Mouse (Mus musculus): Measurements from ENCODE around the gene Gm10320.

Gene Gm10320

DNA sequence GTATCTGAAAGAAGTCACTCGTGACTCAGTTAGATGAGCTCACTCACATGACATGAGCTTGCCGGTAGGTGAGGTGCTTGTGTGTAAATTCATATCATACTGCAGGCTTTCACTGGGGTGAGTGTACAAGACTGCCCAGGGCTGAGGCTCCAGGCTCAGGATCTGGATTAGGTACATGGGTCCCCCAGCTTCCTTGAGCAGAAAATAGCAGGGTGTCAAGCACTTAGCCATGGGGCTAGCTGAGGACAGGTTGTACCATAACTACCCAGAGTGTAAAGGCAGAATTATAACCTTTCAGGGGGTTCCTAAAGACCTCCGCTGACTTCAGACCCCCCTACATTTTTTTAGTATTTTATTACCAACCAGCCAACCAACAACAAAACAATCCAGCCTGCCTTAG is at the start of gene Gm10320:
TSS of gene Gm10320 (minus strand) at position 93 of the 400 bp plus-strand sequence.
- CTCF ChIA-PET = no interaction called here

DNA sequence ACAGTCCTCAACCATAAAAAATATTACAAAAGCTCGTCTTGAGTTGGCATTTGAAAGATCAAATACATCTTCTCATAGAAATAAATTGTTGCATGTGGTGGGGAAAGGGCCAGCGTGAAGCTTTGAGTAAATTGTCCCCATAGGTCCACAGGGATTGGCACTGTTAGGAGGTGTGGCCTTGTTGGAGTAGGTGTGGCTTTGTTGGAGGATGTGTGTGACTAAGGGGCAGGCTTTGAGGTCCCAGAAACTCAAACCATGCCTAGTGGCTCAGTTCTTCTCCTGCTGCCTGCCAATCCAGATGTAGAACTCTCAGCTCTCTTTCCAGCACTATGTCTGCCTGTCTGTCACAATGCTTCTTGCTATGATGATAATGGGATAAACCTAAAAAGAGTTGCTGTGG is 49.8 kb upstream of the Gm10320 start:
- CTCF ChIA-PET = no interaction called here

DNA sequence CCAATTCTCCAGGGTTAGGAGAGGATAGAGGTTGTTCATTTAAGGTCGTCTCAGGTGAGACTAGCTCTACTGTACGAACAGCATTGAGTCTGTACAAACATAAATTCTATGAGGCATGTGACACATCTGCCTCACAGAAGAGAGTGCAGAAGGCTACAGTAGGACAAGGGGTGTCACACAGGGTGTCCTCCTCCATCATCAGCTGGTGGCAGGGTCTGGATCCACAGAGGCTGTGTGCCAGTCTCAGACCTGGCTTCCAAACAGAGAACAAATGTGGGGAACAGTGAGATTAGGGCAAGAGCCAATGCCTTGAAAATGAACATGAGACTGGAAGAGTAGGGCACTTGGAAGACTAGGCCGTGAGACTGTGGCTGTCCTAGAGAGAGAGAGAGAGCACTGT is 48.4 kb upstream of the Gm10320 start:
- CTCF ChIA-PET = no interaction called here

DNA sequence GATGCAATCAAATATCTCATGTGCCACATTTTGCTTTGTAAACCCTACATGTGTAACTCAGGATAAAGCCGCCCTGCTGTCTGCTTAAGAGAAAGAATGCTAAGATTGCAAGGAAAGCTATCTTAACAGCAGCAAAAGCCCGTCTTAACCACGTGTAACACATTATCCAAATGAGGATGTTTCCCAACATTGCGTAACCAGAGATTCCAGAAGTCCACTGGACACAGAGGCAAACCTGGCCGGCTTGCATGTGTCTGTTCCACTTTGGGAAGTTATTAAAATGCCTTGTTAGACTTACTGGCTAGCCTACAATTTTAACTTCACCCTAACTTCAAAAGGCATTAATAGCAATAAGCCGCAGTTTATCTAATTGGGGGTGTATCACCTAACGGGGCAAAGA is 47.5 kb upstream of the Gm10320 start:
- CTCF ChIA-PET = no interaction called here

DNA sequence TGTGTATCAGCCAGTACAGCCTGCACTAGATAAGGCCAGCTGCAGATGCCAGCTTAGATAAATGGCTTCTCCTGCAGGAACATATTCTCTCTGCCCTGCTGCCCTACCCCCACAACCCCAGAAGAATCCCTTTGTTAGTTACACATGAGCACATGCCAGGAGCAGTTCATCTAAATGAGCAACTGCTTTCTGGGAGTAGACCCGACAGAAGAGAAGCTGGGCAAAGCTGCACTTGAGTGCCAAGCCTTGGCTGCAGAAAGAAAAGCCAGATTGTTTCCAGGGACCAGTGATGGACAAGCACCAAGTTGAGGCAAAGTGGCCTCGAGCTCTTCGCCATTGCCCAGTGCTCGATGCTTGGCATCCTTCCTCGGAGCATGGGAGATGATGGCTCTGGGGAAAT is 46.8 kb upstream of the Gm10320 start:
- CTCF ChIA-PET = no interaction called here

DNA sequence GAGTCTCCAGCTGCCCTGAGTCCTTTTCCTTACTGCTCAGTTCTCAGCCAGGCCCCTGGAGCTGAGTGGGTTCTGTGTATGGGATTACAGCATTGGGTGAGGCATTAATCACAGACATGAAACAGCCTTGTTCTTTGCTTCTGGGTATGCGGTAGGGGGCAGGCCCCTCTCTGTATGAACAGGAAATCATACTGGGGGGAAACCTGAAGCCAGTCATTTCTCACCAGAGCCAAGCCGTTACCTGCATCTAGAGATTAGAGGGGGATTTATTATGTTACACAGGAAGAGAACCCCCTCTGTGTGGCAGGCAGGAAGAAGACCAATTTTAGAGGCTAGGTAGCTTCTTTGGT is 43.1 kb upstream of the Gm10320 start:
- CTCF ChIA-PET = no interaction called here

DNA sequence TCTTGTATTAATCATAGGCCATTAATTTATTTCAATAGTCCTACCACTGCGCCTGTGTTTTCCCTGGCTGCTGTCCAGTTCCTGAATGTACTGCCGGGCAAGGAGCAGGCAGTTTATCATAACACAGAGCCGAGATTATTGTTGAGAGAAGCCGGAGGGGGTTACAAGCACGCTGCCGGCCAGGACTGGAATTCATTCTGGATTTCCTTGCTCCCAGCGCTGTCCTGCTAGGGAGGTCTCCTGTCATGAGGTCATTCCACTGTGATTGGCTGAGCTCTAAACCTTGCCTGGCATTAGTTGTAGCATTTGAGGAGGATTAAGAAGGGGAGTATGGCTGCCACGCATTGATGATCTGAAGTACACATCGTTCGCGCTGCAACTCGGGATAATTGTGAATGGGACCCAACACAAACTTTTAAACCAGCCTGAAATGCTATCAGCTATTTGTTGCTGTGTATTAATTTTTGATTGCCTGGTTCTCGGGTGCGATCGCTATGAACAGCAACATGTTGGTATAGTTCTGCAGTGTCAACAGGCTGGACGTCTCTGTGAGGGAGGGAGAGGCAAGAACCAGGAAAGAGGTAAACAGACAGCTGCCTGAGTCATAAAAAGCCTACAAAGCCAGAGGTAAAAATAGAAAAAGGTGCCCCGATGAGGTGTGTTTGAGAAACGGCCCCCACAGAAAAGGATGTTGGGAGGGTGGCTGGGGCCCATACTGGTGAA is 42.5 kb upstream of the Gm10320 start:
- CTCF ChIA-PET = no interaction called here

DNA sequence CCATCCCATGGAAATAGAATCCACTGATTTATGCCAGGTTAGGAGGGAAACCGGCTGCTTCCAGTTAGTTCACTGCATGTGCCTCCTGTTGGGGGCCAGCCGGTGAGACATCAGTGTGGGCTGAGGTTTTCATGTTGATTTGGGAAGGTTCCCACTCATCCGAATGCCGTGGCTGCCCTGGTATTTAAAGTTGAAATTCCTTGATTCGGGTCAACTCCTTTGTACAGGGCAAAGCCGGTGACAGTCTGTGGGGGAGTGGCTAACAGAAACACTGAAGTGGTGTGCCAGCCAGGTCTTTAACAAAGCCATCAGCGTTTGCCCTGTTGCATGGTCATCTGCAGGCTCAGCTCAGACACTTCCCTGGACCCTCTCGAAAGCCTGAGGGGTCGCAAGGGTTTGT is 41.6 kb upstream of the Gm10320 start:
- CTCF ChIA-PET = no interaction called here

DNA sequence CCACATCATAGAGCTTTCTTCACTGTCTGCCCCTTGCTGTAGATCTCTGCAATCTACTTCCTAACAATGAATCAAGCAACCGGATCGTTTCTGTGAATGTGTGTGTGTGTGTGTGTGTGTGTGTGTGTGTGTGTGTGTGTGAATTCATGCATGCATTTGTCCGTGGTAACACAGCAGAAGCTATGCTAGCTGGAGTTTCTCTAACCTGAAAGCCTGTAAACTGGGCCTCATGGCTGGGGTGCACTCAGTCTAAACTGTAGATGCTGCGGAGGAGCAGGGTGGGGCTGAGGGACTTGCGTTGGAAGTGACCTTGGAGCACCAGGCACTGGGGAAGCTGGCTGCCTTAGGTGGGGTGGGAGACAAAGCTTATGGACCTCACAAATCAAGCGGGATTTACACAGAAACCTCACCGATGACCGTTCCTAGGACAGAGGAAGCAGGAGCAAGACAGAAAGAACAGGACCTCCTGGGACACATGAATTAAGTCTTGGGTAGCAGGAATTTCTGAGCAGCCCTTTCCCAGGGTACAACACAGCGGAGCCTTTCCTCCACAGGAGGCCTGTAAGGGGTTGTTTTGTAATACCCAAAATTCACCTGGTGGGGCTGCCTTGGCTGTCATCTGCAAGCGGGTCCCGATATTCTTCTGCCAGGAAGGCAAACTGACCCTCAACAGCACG is 41.0 kb upstream of the Gm10320 start:
- CTCF ChIA-PET = no interaction called here

DNA sequence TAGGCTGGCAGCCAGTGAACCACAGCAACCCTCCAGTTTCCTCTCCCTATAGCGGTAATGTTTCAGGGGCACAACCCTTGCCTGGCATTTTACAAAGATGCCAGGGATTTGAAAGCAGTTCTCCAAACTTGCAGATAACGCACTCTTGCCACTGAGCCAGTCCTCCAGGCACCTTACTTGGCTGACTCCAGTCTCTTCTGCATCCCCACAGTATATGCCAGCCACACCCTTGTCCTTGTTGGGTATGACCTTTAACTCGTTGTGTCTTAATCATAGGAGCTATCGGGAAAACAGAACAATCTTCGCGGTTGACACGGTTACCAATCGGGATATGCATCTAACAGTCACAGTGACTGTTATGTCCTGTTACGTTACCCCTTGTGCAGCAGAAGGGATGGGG is 40.2 kb upstream of the Gm10320 start:
- CTCF ChIA-PET = interaction anchor here (0.6 kb wide), 1 partner anchor 90 kb away, joined by 3 read pairs; no protein-coding TSS in a partner anchor

DNA sequence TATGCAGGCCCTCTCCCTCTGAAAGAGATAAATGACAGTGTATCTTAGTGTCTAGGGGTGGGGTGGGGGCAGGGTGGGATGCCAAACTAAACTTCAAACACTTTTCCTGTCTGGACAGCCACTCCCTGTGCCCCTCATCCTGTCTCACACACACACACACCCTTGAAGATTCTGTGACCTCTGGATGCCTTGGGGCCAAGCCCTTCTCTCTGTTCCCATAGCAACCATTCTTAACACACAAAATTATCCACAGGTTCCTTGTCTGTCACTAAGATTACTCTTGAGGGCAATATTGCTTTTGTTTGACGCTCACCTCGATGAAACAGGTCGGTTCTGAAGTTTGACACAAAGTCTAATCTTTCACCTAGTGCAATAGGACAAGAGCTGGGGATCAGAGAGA is 39.5 kb upstream of the Gm10320 start:
- CTCF ChIA-PET = no interaction called here

DNA sequence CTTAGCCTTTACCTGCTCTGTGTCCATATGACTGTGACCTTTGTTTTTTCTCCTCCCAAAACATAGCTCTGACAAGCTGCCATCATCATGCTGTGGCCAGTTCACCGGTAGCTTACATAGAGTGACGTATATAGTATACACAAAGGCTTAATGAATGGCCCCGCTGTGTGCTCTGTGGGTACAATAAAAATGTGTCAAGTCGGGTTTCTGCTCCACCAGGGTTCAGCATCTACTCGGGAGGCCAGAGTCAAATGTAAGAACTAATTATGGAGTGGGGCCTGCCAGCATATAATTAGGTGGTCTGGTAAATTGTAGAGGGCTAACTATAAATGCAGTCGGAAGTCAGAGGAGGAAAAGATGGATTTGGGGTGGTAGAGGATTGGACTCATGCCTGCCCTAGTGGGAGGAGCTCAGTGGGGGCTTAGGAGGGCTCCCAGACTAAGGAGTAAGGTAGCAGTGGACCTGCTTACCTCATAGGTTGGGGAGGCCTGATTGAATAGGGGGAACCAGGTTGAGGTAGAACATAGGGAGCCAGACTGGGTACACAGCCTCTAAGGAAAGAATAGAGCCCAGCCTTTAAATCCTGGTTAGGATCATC is 32.0 kb upstream of the Gm10320 start:
- CTCF ChIA-PET = no interaction called here

DNA sequence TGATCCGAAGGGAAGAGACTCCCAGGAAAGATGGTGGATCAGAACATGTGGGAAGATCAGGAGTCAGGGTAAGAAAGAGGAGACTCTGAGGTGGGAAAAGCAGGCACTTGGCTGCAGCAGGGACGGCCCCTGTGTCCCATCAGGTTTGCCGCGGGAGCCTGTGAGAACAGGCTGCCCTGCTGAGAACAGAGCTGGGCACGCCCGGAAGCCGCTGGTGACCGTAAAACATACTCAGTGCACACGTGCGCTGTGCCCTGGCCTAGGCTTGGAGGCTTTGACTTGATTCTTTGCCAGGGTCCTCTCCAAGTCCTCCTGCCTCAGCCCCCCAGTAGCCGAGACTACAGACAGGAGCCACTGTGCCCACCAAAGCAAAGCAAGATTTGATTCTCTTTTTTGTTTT is 26.5 kb upstream of the Gm10320 start:
- CTCF ChIA-PET = no interaction called here

DNA sequence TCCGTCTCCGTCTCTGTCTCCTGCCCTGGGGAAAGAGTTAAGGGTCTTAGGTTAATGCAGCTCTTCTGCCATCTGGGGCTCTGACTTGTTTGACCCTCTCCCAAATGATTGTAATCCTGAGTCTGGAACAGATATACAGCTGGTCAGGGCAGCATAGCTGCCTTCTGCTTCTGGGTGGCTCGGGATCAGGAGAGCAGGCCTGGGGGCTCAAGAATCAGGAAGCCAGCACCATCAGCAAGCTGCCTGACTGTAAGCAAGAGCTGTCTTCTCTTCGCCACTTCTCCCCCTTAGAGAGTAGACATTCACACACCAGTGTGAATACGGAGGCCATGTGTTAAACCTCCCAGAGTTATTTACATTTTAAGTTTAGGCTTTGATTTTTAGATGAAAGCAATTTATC is 25.9 kb upstream of the Gm10320 start:
- CTCF ChIA-PET = no interaction called here

DNA sequence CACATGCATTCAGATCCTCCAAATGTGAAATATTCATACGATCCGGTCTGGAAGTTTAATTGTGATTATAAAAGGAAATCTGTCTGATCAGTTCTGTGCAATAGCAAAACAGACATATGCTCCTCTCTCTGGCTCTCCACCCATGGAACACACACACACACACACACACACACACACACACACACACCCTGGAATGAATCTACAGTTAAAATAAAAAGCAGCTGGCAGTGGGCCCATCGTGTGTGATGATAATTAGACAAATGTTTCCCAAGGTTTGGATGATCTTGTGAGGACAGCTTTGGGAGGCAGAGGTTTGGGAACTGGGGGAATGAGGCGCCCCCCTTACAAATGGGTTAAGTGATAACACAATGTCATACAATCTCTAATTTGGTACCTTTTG is 25.2 kb upstream of the Gm10320 start:
- CTCF ChIA-PET = no interaction called here

DNA sequence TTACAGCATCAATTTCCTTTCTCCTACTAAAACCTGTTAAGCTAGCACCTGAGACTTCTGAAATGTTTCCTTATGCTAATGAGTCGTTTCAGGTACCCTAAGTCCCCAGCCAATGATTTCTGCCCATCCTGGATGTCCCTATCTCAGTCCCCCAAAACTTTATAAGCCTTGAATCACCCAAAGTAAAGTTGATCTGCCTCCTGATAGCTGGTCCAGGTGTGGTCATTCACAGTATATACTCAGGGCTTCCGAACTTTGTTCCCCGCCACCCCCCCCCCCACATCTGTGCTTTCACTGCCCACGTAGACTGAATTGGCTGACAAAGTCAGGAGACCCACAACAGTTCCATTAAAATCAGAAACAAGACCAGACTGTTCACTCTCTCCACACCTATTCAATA is 20.3 kb upstream of the Gm10320 start:
- CTCF ChIA-PET = no interaction called here

DNA sequence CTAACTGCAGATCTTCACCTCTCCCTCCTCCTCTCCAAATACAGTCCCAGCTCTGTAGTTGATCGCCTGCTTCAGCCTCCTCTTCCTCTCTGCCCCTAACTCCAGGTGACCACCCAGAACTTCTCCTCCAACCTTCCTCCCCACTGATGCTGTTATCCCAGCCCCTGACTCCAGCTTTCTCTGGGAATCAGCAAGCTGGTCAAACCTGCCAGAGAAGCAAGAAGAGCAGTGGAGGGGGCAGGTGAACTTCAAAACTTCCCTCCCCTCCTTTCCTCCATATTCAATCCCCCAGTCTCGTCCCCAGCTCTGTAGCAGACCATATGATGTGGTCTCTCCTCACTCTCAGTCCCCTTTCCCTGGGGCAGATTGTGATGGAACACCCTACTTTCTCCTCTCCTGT is 15.9 kb upstream of the Gm10320 start:
- CTCF ChIA-PET = no interaction called here

DNA sequence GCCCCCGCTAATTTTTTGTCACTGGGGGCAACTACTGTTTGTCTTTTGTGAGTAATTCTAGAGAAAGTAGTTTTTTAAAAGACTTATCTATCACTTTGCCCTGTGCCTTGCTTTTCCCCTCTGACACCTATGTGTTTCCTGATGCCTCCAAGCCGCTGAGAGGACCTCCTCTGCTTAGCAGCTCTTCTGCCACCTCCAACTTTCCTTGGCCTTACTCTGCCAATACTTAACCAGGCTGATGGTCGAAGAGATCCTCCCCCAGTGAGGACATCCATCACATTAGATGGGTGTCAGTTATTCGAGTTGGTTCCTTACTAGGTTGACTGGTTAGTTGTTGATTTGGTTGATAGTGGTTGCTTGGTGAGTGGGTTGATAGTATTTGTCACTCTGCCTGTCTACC is 14.7 kb upstream of the Gm10320 start:
- CTCF ChIA-PET = no interaction called here

DNA sequence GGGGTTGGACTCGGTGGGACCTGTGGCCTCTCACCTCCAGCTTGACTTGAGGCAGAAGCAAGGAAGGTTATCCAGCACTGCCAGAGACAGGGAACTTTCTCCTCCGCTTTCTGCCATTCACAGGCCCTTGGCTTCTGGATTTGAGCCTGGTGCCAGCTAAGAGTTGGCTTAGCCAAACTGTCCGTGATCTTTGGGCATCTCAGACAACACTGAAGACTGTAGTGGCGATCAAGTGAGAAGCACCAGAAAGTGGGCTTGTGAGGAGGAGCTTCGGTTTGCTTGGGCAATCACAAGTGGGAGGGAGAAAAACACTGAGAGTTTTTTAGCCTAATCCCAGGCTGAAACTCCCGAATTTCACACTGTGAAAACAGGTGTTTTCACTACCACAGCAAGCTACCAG is 14.2 kb upstream of the Gm10320 start:
- CTCF ChIA-PET = no interaction called here

DNA sequence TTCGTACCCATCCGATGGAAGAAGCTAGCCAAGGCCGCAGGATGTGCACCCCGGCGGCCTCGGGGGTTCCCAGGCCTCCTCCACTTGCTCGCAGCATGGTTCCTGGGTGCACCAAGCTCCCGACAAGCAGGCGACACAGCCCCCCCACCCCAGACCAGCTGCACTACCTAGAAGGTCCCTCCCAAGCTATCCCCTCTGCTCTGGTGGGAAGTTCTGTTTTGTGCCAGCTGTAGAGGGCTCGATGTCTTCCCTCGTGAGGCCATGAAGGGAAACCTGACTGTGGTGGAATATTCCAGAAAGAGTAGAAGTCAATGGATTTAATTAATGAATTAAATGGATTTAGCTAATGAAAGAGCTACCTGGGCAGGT is 13.7 kb upstream of the Gm10320 start:
- CTCF ChIA-PET = no interaction called here

DNA sequence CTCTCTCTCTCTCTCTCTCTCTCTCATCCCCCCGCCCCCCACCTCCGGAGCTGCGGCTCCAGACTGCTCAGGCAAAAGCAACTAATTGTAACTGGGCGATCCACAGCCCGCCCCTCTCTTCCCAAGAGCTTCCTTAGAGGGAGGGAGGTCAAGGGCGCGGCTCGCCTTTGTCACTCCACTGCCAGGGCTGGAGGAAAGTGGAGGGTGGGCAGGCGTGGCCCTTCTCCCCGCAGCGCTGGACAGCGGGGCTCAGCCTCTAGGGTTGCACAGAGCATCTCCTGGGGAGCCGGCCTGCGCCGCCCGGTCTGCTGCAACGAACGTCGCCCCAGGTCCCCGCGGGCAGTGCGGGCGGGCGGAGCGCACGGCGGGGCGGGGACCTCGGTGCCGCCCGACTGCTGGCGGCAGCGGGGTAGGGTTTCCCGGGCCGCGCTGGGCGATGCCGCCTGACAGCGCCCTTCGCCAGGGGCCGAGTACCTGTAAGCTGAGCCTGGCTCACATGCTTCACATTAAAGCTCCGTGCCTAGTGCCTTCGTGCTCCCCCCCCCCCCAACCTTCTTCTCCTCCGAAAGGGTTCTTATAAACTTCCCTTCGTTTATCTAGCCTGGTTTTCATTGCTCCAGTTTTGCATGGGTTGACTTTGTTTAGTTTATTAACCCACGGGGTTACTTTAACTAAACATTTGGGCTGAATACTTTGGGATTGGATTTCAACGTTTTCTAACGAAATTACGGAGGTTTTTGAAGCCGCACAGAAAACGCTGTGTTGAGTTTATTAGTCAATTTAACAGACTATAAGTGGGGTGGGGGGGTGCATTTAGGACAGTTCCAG is 13.1 kb upstream of the Gm10320 start:
- CTCF ChIA-PET = interaction anchor here (0.7 kb wide), 1 partner anchor 10 kb away, joined by 3 read pairs; no protein-coding TSS in a partner anchor

DNA sequence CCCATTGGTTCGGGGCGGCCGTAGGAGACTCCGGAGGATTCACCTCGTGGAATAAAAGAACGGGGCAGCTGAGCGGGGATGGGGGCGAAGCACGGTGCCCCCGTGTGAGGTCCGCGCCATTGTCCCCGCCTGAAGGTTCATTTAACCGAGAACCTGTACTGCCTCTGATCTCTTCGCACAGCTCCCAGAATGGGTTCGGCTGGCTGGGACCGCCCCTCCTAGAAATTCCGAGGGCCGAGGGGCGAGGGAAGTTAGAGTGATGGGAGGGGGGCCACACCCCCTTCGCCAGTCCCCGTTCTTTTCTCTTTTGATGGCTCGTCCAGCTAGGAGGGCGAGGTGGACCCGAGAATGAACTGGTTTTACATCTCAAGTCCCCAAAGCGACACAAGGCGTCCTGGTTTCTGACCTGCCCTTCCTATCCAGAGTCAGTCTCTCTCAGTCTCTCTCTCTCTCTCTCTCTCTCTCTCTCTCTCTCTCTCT is 12.4 kb upstream of the Gm10320 start:
- CTCF ChIA-PET = no interaction called here

DNA sequence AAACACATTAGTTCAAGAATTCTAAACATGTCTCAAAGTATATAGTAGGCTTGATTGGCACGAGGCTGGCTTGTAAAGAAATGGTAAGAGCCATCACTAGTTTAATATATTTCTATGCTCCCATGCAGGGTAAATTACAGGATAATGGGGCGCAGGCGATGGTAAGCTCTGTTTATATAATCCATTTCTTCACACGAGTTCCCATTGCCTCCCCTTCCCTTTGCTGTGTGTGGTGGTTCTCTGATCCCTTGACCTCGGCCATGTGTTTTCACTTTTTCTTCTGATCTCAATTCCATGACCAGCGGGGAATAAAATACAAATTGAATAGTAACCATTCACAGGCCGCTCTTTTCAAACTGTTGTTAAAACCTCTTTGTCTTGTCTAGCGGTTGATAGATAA is 11.8 kb upstream of the Gm10320 start:
- CTCF ChIA-PET = no interaction called here

Data from spleen, embryonic (tissue).